In the genomic region with DNA sequence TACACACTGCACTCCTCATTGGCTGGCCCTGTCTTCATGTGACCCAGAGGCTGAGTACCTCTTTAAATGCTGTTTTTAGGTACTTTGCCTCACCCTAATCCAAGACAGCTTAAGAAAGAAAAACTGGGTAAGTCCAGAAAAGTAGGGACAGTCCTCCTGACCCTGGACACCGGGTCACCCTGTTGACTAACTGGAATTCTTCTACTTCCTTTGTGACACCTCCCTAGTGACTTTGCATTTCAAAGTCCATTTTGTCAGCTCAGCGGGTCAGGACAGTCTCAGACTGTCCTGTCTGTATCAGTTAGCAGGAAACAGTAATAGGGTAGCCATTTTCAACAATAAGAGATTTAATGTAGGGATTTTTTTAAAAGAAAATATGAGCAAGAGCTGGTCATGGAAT, we compare ENCODE assay signal across 15 mouse cellular contexts.
"Had no signal": no experiment of that assay in that cellular context is flagged by ENCODE, and none has a peak within 500 bp of the region (broad histone marks: within the 10 kb centered on the region; RNA-seq: fewer than 3 reads in every experiment).

No protein-coding gene starts in this region.

- H3K36me3 ChIP-seq: kidney, embryonic 15.5 days; limb, embryonic 10.5 days; liver, embryonic 15.5 days; lung, embryonic 15.5 days; midbrain, embryonic 12.5 days; neural tube, embryonic 13.5 days had no signal

- H3K9ac ChIP-seq: kidney, embryonic 15.5 days; liver, embryonic 15.5 days; lung, embryonic 15.5 days; midbrain, embryonic 12.5 days; neural tube, embryonic 13.5 days had no signal

- H3K27me3 ChIP-seq: kidney, embryonic 15.5 days; liver, embryonic 15.5 days; lung, embryonic 15.5 days; neural tube, embryonic 13.5 days had no signal

- H3K4me2 ChIP-seq: kidney, embryonic 15.5 days; liver, embryonic 15.5 days; lung, embryonic 15.5 days; midbrain, embryonic 12.5 days; neural tube, embryonic 13.5 days had no signal

- H3K9me3 ChIP-seq: kidney, embryonic 15.5 days; limb, embryonic 10.5 days; liver, embryonic 15.5 days; lung, embryonic 15.5 days; neural tube, embryonic 13.5 days had no signal

- H3K4me3 ChIP-seq: kidney, embryonic 15.5 days; left cerebral cortex, adult 2 months; limb, embryonic 10.5 days; liver, embryonic 15.5 days; lung, embryonic 15.5 days; midbrain, embryonic 12.5 days; neural tube, embryonic 13.5 days had no signal

- ATAC-seq: hindbrain, embryonic 16.5 days; inflammation-experienced regulatory T-cells, adult 6 months; midbrain, embryonic 16.5 days had no signal

- H3K4me1 ChIP-seq: kidney, embryonic 15.5 days; limb, embryonic 10.5 days; liver, embryonic 15.5 days; lung, embryonic 15.5 days; midbrain, embryonic 12.5 days; neural tube, embryonic 13.5 days had no signal

- H3K27ac ChIP-seq: kidney, embryonic 15.5 days; left cerebral cortex, adult 2 months; limb, embryonic 10.5 days; liver, embryonic 15.5 days; lung, embryonic 15.5 days; midbrain, embryonic 12.5 days; neural tube, embryonic 13.5 days had no signal

- DNase-seq: lung, postnatal 14 days; retina, postnatal 1 day; right cerebral cortex, postnatal 4 days; spleen, adult 18-20 months; thymus, postnatal 4 days had no signal
